Mouse (Mus musculus) liver, embryonic 14.5 days (tissue): ENCODE measurements around the gene Wfdc12. TPM values are rescaled to one million over a fixed set of nuclear protein-coding genes. Genes with fewer than 3 reads are reported as not detected.

Source experiments
- ATAC-seq: fragments of 200-750 bp; cut with Nextera tagmentation; 2 replicates; pipeline ENCODE4 v1.8.0; 2017; ENCODE audit warnings: moderate number of reproducible peaks, mild to moderate bottlenecking, moderate library complexity; ENCODE audit not compliant: insufficient read depth
- DNase-seq, 3 experiments: peaks; one replicate each; pipeline ENCODE4 v3.0.0-alpha.2; 2012 to 2013; ENCODE audit warnings: low read depth in 3 of 3, low spot score in 3 of 3
- H3K27ac ChIP-seq: fragments of 300-500 bp; sonication (generic); 2 replicates; pipeline ENCODE4 v1.5.1; 2014; ENCODE audit warnings: moderate library complexity, mild to moderate bottlenecking, control low read depth, inconsistent platforms
- H3K27me3 ChIP-seq: fragments of 300-500 bp; sonication (generic); 2 replicates; pipeline ENCODE4 v1.6.1; 2014; ENCODE audit warnings: mild to moderate bottlenecking, low read length, moderate library complexity; ENCODE audit not compliant: control insufficient read depth, insufficient read depth
- H3K36me3 ChIP-seq: fragments of 300-500 bp; sonication (generic); replicated peaks from 2 replicates; pipeline ENCODE4 v1.6.1; 2014; ENCODE audit warnings: low read depth; ENCODE audit not compliant: control insufficient read depth, insufficient read depth
- H3K4me1 ChIP-seq, 2 experiments: fragments of 200-500 bp in 1 of 2; fragments of 300-500 bp in 1 of 2; sonication (generic) in 1 of 2; replicated peaks; 2 replicates each; pipeline ENCODE4 v1.6.1; 2012 to 2014; ENCODE audit warnings: antibody characterized with exemption in 1 of 2, inconsistent platforms in 1 of 2, low read length in 1 of 2; ENCODE audit not compliant: control insufficient read depth in 2 of 2, insufficient read depth in 2 of 2
- H3K4me2 ChIP-seq: fragments of 300-500 bp; sonication (generic); 2 replicates; pipeline ENCODE4 v1.6.1; 2014; ENCODE audit warnings: low read depth, mild to moderate bottlenecking, control low read depth, moderate library complexity
- H3K4me3 ChIP-seq, 2 experiments: fragments of 200-500 bp in 1 of 2; fragments of 300-500 bp in 1 of 2; sonication (generic) in 1 of 2; 2 replicates each; pipeline ENCODE4 v1.5.1; 2012 to 2014; ENCODE audit warnings: low read depth in 2 of 2, low read length in 2 of 2, mild to moderate bottlenecking in 2 of 2, control low read depth in 1 of 2, inconsistent platforms in 1 of 2, moderate library complexity in 1 of 2; ENCODE audit not compliant: insufficient read depth in 1 of 2
- H3K9ac ChIP-seq: fragments of 300-500 bp; sonication (generic); replicated peaks from 2 replicates; pipeline ENCODE4 v1.6.1; 2014; ENCODE audit warnings: mild to moderate bottlenecking, control low read depth, moderate library complexity
- H3K9me3 ChIP-seq: fragments of 300-500 bp; sonication (generic); 2 replicates; pipeline ENCODE4 v1.6.1; 2016; ENCODE audit warnings: low read length, mixed read lengths; ENCODE audit not compliant: control insufficient read depth
- CTCF ChIP-seq: IDR thresholded peaks from 2 replicates; pipeline ENCODE4 v1.5.1; 2016; ENCODE audit warnings: antibody characterized with exemption, low read depth, control low read depth
- EP300 ChIP-seq: IDR thresholded peaks from 2 replicates; pipeline ENCODE4 v1.6.1; 2016; ENCODE audit warnings: antibody characterized with exemption, low read depth
- WGBS: fragments of 180-500 bp; shearing (Covaris S2); extraction: QIAGEN DNeasy Blood & Tissue Kit; methylation state at CpG from one replicate; pipeline ENCODE4 v1.1.7; 2014; ENCODE audit not compliant: insufficient replicate concordance; 5-methylcytosine and 5-hydroxymethylcytosine counted together
- polyA plus RNA-seq, 2 experiments: library from polyadenylated mRNA; depleted of rRNA in 1 of 2; stranded (reverse) in 1 of 2; unstranded in 1 of 2; fragments of >200 nt; fragmentation: Nextera tagmentation in 1 of 2; extraction: Ambion mirVana in 1 of 2; gene quantifications; 2 replicates each; pipeline versions ENCODE4 v1.2.1 to v1.2.3; 2012 to 2014

Wfdc12 gene
- polyA plus RNA-seq, 2 experiments = not detected

GRCm38 (mm10) chr2:164150086-164150760 lies 40.2 kb downstream of the Wfdc12 start:
- 72% methylated on average over 14 of the region's 14 CpGs for WGBS
- no peak for TF ChIP-seq CTCF
- H3K27ac ChIP-seq = no peak overlapping the region
- H3K4me3 ChIP-seq = no peak overlapping the region
- no peaks in the 10 kb centered on the region for H3K27me3 ChIP-seq
- no peak for DNase-seq
- H3K9me3 ChIP-seq = no peaks in the 10 kb centered on the region
- no peak overlapping the region for H3K9ac ChIP-seq
- no peak overlapping the region for H3K4me2 ChIP-seq
- peaks cover 5% of the 10 kb centered on the region for H3K36me3 ChIP-seq
- no peaks in the 10 kb centered on the region for H3K4me1 ChIP-seq
- no peak for ATAC-seq

DNA sequence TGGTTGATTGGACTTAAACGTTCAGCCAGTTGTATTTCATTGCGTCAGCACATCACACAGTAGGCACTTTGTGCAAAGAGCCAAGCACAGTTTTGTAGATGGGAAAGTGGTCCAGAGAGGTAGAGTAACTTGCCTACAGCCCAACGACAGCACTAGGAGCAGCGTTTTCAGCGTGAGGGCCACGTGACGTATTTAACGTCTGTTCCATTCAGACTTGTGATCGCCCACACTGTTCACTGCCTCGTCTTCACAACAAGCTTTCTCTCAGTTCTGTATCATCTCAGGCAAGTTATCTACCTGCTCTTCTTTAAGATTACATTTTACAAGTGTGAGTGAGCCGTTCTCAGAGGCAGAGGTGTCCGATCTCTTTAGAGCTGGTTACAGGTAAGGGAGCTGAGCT lies 43.9 kb downstream of the Wfdc12 start:
- WGBS = 83% methylated on average over 12 of the region's 12 CpGs
- no peak overlapping the region for H3K4me3 ChIP-seq
- H3K4me2 ChIP-seq = no peak overlapping the region
- H3K27me3 ChIP-seq = no peaks in the 10 kb centered on the region
- TF ChIP-seq CTCF (no peak), EP300 (no peak)
- H3K36me3 ChIP-seq = no peaks in the 10 kb centered on the region
- H3K9ac ChIP-seq = no peak overlapping the region
- DNase-seq (no peak), ATAC-seq (no peak)
- H3K27ac ChIP-seq = no peak overlapping the region
- no peaks in the 10 kb centered on the region for H3K9me3 ChIP-seq
- no peaks in the 10 kb centered on the region for H3K4me1 ChIP-seq

- Histone ChIP-seq H3K4me1 (no peaks in the 10 kb centered on the region), H3K9me3 (no peaks in the 10 kb centered on the region), H3K4me2 (no peak overlapping the region), H3K4me3 (no peak overlapping the region), H3K36me3 (no peaks in the 10 kb centered on the region), H3K9ac (no peak overlapping the region), H3K27me3 (no peaks in the 10 kb centered on the region), H3K27ac (no peak overlapping the region)
- TF ChIP-seq CTCF (no peak), EP300 (no peak)
- 78% methylated on average over 10 of the region's 10 CpGs for WGBS
- DNase-seq (no peak), ATAC-seq (no peak)
These were observed 45.9 kb downstream of the Wfdc12 start for GRCm38 (mm10) chr2:164144541-164144940.

DNA sequence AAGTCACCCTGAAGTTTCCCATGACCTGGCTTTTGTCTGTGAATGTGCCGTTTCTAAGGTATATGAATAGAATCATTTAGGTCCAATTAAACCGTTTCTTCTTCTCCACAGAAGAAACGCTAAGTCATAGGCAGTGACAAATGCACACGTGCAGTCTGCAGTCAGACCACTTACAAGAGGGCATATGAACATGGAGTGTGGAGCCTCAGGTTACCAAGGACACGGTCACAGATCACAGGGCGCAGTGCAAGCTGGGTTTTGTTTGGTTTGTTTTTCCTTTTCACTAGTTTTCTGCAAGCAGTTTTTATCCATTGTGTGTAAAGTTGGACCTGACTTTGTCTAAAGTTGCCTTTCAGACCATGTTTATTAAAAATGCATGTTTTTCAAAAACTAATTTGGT lies 46.4 kb downstream of the Wfdc12 start:
- no peaks in the 10 kb centered on the region for H3K27me3 ChIP-seq

GRCm38 (mm10) chr2:164142021-164142420 lies 48.4 kb downstream of the Wfdc12 start:
- TF ChIP-seq CTCF = no peak
- TF ChIP-seq EP300 = no peak
- no peak overlapping the region for H3K27ac ChIP-seq
- 62% methylated on average over 10 of the region's 10 CpGs for WGBS
- H3K9ac ChIP-seq = no peak overlapping the region
- H3K4me1 ChIP-seq = no peaks in the 10 kb centered on the region
- H3K27me3 ChIP-seq = no peaks in the 10 kb centered on the region
- H3K36me3 ChIP-seq = no peaks in the 10 kb centered on the region
- no peaks in the 10 kb centered on the region for H3K9me3 ChIP-seq
- ATAC-seq (no peak), DNase-seq (no peak)
- no peak overlapping the region for H3K4me3 ChIP-seq
- H3K4me2 ChIP-seq = no peak overlapping the region

More for the DNA sequence above, 46.4 kb downstream of the Wfdc12 start:
- no peak for ATAC-seq
- Histone ChIP-seq H3K4me2 (no peak overlapping the region), H3K4me1 (no peaks in the 10 kb centered on the region), H3K27ac (no peak overlapping the region), H3K9ac (no peak overlapping the region), H3K4me3 (no peak overlapping the region), H3K9me3 (no peaks in the 10 kb centered on the region), H3K36me3 (no peaks in the 10 kb centered on the region)
- WGBS = 64% methylated on average over 6 of the region's 6 CpGs
- no peak for DNase-seq
- TF ChIP-seq EP300 (no peak), CTCF (no peak)

Other genes with a start within 250 kb of the Wfdc12 start
- gene Ywhab, start 195.6 kb downstream of the Wfdc12 start, polyA plus RNA-seq (2012; rRNA removed) = 20.2 and 32.3 TPM in 2 replicates
- 79.6 and 88.4 TPM in 2 replicates for gene Ywhab, start 195.6 kb downstream of the Wfdc12 start, polyA plus RNA-seq (2014; fragmentation: Nextera tagmentation; extraction: Ambion mirVana)
- 0.22 and 0.29 TPM in 2 replicates for gene Pabpc1l, start 165.2 kb downstream of the Wfdc12 start, polyA plus RNA-seq (2012; rRNA removed)
- not detected in 2 replicates for gene Pabpc1l, start 165.2 kb downstream of the Wfdc12 start, polyA plus RNA-seq (2014; fragmentation: Nextera tagmentation; extraction: Ambion mirVana)
- 8.0 and 11.8 TPM in 2 replicates for gene Stk4, start 120.3 kb downstream of the Wfdc12 start, polyA plus RNA-seq (2012; rRNA removed)
- gene Stk4, start 120.3 kb downstream of the Wfdc12 start, polyA plus RNA-seq (2014; fragmentation: Nextera tagmentation; extraction: Ambion mirVana) = 19.6 and 21.7 TPM in 2 replicates
- gene Tomm34, start 119.4 kb downstream of the Wfdc12 start, polyA plus RNA-seq (2012; rRNA removed) = 10.1 and 11.6 TPM in 2 replicates
- gene Tomm34, start 119.4 kb downstream of the Wfdc12 start, polyA plus RNA-seq (2014; fragmentation: Nextera tagmentation; extraction: Ambion mirVana) = 16.0 and 19.0 TPM in 2 replicates
- 0.01 and 0.02 TPM in 2 replicates for gene Kcns1, start 19.5 kb downstream of the Wfdc12 start, polyA plus RNA-seq (2012; rRNA removed)
- gene Kcns1, start 19.5 kb downstream of the Wfdc12 start, polyA plus RNA-seq (2014; fragmentation: Nextera tagmentation; extraction: Ambion mirVana) = not detected in 2 replicates
- not detected in 2 replicates for gene Wfdc5, start 7.9 kb downstream of the Wfdc12 start, polyA plus RNA-seq (2012; rRNA removed)
- gene Wfdc5, start 7.9 kb downstream of the Wfdc12 start, polyA plus RNA-seq (2014; fragmentation: Nextera tagmentation; extraction: Ambion mirVana) = not detected in 2 replicates
- gene Wfdc15a, start 9.5 kb upstream of the Wfdc12 start, polyA plus RNA-seq (2012; rRNA removed) = not detected in 2 replicates
- not detected in 2 replicates for gene Wfdc15a, start 9.5 kb upstream of the Wfdc12 start, polyA plus RNA-seq (2014; fragmentation: Nextera tagmentation; extraction: Ambion mirVana)
- gene Wfdc15b, start 31.1 kb upstream of the Wfdc12 start, polyA plus RNA-seq (2012; rRNA removed) = 0.11 and 0.13 TPM in 2 replicates
- gene Wfdc15b, start 31.1 kb upstream of the Wfdc12 start, polyA plus RNA-seq (2014; fragmentation: Nextera tagmentation; extraction: Ambion mirVana) = not detected in 2 replicates
- not detected in 2 replicates for gene Svs2, start 47.9 kb upstream of the Wfdc12 start, polyA plus RNA-seq (2012; rRNA removed)
- gene Svs2, start 47.9 kb upstream of the Wfdc12 start, polyA plus RNA-seq (2014; fragmentation: Nextera tagmentation; extraction: Ambion mirVana) = not detected in 2 replicates
- not detected in 2 replicates for gene Svs3b, start 66.0 kb upstream of the Wfdc12 start, polyA plus RNA-seq (2012; rRNA removed)
- gene Svs3b, start 66.0 kb upstream of the Wfdc12 start, polyA plus RNA-seq (2014; fragmentation: Nextera tagmentation; extraction: Ambion mirVana) = not detected in 2 replicates
- gene Svs4, start 87.9 kb upstream of the Wfdc12 start, polyA plus RNA-seq (2012; rRNA removed) = not detected in 2 replicates
- not detected in 2 replicates for gene Svs4, start 87.9 kb upstream of the Wfdc12 start, polyA plus RNA-seq (2014; fragmentation: Nextera tagmentation; extraction: Ambion mirVana)
- gene Svs3a, start 98.7 kb upstream of the Wfdc12 start, polyA plus RNA-seq (2012; rRNA removed) = not detected in 2 replicates
- gene Svs3a, start 98.7 kb upstream of the Wfdc12 start, polyA plus RNA-seq (2014; fragmentation: Nextera tagmentation; extraction: Ambion mirVana) = not detected in 2 replicates
- not detected in 2 replicates for gene Svs6, start 126.1 kb upstream of the Wfdc12 start, polyA plus RNA-seq (2012; rRNA removed)
- gene Svs6, start 126.1 kb upstream of the Wfdc12 start, polyA plus RNA-seq (2014; fragmentation: Nextera tagmentation; extraction: Ambion mirVana) = not detected in 2 replicates
- gene Svs5, start 142.1 kb upstream of the Wfdc12 start, polyA plus RNA-seq (2012; rRNA removed) = not detected in 2 replicates
- gene Svs5, start 142.1 kb upstream of the Wfdc12 start, polyA plus RNA-seq (2014; fragmentation: Nextera tagmentation; extraction: Ambion mirVana) = not detected in 2 replicates
- gene Slpi, start 198.5 kb upstream of the Wfdc12 start, polyA plus RNA-seq (2012; rRNA removed) = 5.0 and 10.1 TPM in 2 replicates
- gene Slpi, start 198.5 kb upstream of the Wfdc12 start, polyA plus RNA-seq (2014; fragmentation: Nextera tagmentation; extraction: Ambion mirVana) = 19.9 and 20.8 TPM in 2 replicates
- gene Rbpjl, start 212.5 kb upstream of the Wfdc12 start, polyA plus RNA-seq (2012; rRNA removed) = 0.06 and 0.08 TPM in 2 replicates
- 0.05 TPM in 1 of 2 replicates, not detected in the other for gene Rbpjl, start 212.5 kb upstream of the Wfdc12 start, polyA plus RNA-seq (2014; fragmentation: Nextera tagmentation; extraction: Ambion mirVana)
- 0.16 and 0.44 TPM in 2 replicates for gene Matn4, start 214.6 kb upstream of the Wfdc12 start, polyA plus RNA-seq (2012; rRNA removed)
- not detected in 2 replicates for gene Matn4, start 214.6 kb upstream of the Wfdc12 start, polyA plus RNA-seq (2014; fragmentation: Nextera tagmentation; extraction: Ambion mirVana)